Mouse (Mus musculus): ENCODE results near the gene Gpr31b. TPM values are rescaled to one million over a fixed set of nuclear protein-coding genes. Genes with fewer than 3 reads are reported as not detected.
A peak's percentile ranks its signal among the peaks of the same experiment; 100 is the strongest.
"Not testable (repeated sequence)": the region's sequence is repeated elsewhere in the genome, so short reads cannot be mapped to it uniquely, and the experiment has no call there.

The Gpr31b gene
- 0.22 TPM in 1 of 2 replicates, not detected in the other for polyA plus RNA-seq (2015; fragmentation: Nextera tagmentation; extraction: Ambion mirVana)

DNA sequence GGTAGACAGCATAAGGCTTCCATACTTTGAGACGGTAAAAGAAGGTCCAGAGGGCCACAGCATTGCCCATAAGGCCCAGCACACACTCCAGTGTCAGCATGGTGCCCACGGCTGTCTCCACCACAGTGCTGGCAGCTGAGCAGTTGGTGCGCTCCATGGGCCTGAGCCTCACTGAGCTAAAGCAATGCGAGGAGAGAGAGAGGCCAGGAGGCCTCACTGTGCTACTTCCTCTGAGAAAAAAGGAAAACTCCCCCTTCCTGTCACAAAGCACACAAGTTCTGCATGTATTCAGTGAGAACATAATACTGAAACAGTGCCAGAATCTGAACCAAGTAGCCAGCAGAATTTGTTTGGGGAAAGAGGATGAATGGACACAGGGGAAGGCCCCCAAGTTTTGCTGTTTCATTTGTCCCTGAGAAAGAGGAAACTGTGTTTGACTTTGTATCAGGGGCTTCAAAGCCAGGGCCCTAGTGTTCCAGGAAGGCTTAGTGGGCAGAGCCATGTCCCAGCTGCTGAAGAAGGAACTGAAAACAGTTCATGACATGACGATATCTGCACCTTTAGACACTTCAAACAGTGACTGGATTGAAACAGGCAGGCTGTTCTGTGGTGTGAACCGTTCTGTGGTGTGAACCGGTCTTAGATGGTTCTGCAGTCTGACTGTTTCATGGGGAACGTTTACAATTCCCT lies at the start of gene Gpr31b:
Gene Gpr31b (minus strand): TSS at position 173 of the 690 bp plus-strand sequence.
- ATAC-seq (replicated peaks; ENCODE audit: insufficient number of reproducible peaks, insufficient read depth, low FRiP score, low read depth) = peak; percentile 60; the same call in 1 of the 2 replicates
- not testable (repeated sequence) for H3K36me3 ChIP-seq; H3K27me3 ChIP-seq; H3K9me3 ChIP-seq (replicated peaks); H3K4me1 ChIP-seq (replicated peaks); H3K4me3 ChIP-seq; H3K4me2 ChIP-seq; H3K27ac ChIP-seq; H3K9ac ChIP-seq
- 61% methylated on average over 2 of the region's 8 CpGs for WGBS

DNA sequence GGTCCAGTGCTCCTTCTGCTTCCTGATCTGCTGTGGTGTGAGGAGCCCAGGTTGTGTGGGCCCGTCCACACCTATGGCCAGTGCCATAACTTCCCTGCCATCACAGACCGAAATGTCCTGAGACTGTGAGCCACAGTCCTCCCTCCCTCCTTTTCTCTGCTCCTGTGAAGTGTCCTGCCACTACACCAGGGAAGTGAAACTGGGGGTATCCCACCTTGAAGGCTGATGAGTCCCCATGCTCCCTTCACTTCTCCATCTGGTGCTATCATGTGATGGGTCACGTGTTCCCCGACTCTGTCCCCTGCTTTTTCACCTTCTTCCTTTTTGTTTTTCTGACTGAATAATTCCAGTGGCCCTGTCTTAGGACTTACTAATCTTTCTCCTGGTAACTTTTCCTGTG lies 40.9 kb upstream of the Gpr31b start:
- 82% methylated on average over 3 of the region's 4 CpGs for WGBS
- H3K4me2 ChIP-seq; H3K36me3 ChIP-seq; H3K4me3 ChIP-seq; H3K27me3 ChIP-seq; H3K27ac ChIP-seq; H3K4me1 ChIP-seq (replicated peaks); H3K9ac ChIP-seq; H3K9me3 ChIP-seq (replicated peaks); ATAC-seq (replicated peaks; ENCODE audit: insufficient number of reproducible peaks, insufficient read depth, low FRiP score, low read depth): not testable (repeated sequence)

DNA sequence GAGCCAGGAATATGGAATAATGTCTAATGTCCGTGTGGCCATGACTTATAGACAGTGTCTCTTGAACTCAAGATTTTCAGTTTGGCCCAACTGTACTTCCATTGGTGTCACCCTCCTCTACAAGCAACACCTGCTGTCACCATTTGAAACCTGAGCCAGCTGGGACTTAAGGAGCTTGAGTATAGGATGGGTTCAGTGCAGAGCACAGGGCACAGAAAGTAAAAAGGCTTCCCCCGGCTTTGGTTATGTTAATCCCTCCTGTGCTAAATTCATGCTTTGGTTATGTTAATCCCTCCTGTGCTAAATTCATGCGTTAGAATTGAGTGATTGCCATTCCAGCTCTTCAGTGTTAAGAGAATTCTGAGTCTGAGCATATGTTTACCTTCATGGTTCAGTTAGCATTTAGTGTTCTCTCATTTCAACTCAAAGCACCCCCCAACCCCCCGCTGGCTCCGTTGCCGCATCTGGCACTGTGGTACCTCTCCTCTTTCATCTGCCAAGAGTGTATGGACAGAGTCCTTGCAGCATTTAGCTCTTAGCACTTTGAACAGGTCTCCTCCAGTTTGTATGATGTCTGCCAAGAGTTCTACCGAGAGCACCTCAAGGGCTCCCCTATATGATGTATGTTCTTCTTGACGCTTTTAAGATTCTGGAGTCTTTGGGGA lies 40.1 kb upstream of the Gpr31b start:
- ATAC-seq (replicated peaks; ENCODE audit: insufficient number of reproducible peaks, insufficient read depth, low FRiP score, low read depth) = not testable (repeated sequence)

DNA sequence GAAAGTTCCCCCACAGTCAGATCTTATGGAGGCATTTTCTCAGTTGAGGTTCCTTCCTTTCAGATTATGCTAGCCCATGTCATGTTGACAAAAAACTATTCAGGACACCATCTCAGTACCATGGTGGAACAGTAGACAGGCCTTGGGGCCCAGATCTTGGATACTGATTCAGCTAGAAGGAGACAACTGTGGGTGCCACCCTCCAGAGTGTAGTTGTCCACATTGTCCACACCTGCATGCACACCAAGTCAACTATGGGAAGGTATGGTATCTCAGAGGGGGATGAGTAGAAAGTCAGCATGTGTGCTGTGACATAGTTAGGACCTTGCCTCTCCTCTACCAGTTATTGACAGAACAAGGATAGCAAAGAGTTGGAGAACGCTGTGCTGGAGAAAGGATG lies 39.4 kb upstream of the Gpr31b start:
- not testable (repeated sequence) for H3K9me3 ChIP-seq (replicated peaks); H3K27ac ChIP-seq; H3K27me3 ChIP-seq; H3K4me1 ChIP-seq (replicated peaks); H3K4me3 ChIP-seq; H3K4me2 ChIP-seq; H3K9ac ChIP-seq; H3K36me3 ChIP-seq; ATAC-seq (replicated peaks; ENCODE audit: insufficient number of reproducible peaks, insufficient read depth, low FRiP score, low read depth)
- WGBS = no CpG with 5 or more reads among the region's 1 CpGs

More for the DNA sequence above, 40.1 kb upstream of the Gpr31b start:
- H3K9ac ChIP-seq; H3K27ac ChIP-seq; H3K4me1 ChIP-seq (replicated peaks); H3K4me3 ChIP-seq; H3K36me3 ChIP-seq; H3K9me3 ChIP-seq (replicated peaks); H3K4me2 ChIP-seq; H3K27me3 ChIP-seq: not testable (repeated sequence)
- WGBS = 55% methylated on average over 8 of the region's 8 CpGs

DNA sequence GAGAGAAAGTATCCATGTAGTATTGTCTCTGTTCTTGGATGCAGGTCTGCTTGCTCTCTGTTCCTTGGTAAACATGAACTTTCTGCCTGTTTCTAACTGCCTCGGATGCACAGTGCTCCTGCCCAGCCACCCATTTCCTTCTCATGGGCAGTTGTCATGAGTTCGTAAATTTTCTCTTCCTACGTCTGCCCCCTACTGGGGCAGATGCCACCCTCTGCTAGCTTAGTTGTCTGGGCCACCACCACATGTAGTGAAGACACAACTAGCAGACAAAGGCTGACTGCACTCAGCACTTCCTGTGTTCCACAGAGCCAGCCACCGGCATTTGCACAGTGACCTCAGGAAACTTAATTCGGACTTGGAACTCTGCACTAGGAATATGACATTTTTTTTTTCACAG lies 17.1 kb upstream of the Gpr31b start:
- H3K9ac ChIP-seq; H3K36me3 ChIP-seq; ATAC-seq (replicated peaks; ENCODE audit: insufficient number of reproducible peaks, insufficient read depth, low FRiP score, low read depth); H3K27me3 ChIP-seq; H3K4me1 ChIP-seq (replicated peaks); H3K9me3 ChIP-seq (replicated peaks); H3K4me2 ChIP-seq; H3K27ac ChIP-seq; H3K4me3 ChIP-seq: not testable (repeated sequence)
- WGBS = 63% methylated on average over 4 of the region's 5 CpGs

DNA sequence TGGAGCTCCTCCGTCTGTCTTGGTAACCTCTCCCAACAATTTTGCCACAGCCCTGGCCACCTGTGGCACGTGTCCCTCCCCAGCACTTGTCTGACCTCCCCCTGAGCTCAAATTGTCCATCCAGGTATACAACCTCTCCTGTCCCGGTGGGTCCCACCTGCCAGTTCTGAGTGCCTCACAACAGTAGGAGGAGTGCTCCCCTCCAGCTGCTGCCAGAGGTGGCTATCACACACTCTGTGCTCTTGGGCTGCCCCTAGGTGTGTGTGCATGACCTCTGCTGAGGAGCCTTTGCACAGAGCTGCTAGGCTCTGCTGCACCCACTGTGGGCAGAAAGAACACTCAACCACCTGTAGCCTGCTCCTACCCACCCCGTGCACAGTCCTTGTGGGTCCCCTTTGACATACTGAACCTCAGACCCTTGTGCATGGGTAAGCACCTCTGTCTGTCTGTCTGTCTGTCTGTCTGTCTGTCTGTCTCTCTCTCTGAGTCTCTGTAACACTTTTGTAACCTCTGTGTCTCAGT lies 15.8 kb upstream of the Gpr31b start:
- H3K9me3 ChIP-seq (replicated peaks); H3K9ac ChIP-seq; H3K4me3 ChIP-seq; H3K4me2 ChIP-seq; H3K27me3 ChIP-seq; H3K27ac ChIP-seq; H3K4me1 ChIP-seq (replicated peaks); H3K36me3 ChIP-seq; ATAC-seq (replicated peaks; ENCODE audit: insufficient number of reproducible peaks, insufficient read depth, low FRiP score, low read depth): not testable (repeated sequence)
- 91% methylated on average over 1 of the region's 4 CpGs for WGBS

DNA sequence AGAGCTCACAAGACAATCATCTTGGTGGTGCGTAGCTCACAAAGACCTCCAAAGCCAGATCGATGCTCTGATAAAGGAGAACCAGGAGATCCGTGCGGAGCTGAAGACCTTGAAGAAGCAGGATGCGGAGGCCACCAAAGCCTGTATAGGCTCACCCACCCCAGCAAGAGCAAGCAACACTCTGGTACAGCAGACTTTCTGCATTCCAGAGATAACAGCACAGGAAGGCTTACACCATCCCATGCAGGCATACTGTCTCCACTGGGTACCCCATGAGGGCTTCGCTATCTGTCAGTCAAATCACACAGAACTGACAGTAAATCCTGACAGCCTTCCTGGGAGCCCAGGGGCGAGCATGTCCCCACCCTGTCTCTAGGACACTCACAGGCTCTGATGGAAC lies 10.8 kb upstream of the Gpr31b start:
- H3K27ac ChIP-seq; H3K9ac ChIP-seq; H3K4me1 ChIP-seq (replicated peaks); H3K9me3 ChIP-seq (replicated peaks); H3K36me3 ChIP-seq; H3K4me2 ChIP-seq; H3K4me3 ChIP-seq; H3K27me3 ChIP-seq: not testable (repeated sequence)
- 44% methylated on average over 3 of the region's 7 CpGs for whole genome bisulfite sequencing
- ATAC-seq (replicated peaks; ENCODE audit: insufficient number of reproducible peaks, insufficient read depth, low FRiP score, low read depth) = 0 out of 2 replicates have a peak, but pooled peaks have one; percentile 37

DNA sequence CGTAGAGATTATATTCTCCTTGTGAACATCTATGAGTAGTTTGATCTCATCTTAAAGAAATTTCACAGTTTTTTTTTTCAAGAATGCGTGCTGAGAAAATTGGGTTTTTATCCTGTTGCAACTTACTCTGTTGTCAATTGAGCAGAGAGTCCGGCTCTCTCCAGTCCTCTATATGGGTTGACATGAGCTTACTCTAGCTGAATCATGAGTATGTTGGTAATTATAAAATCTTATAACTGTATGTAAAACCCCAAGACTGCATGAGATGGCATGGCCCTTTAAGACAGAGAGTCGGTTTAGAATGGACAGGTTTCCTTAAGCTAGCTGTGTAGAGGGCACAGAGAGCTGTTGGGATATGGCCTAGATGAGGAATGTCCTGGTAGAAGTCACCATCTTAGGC lies 8.7 kb upstream of the Gpr31b start, which contains the start of gene Tcp10b:
Gene Tcp10b (plus strand): TSS at position 301 of the 400 bp plus-strand sequence.
- 82% methylated on average over 4 of the region's 4 CpGs for WGBS
- H3K4me3 ChIP-seq; H3K27me3 ChIP-seq; H3K9ac ChIP-seq; ATAC-seq (replicated peaks; ENCODE audit: insufficient number of reproducible peaks, insufficient read depth, low FRiP score, low read depth); H3K4me2 ChIP-seq; H3K9me3 ChIP-seq (replicated peaks); H3K27ac ChIP-seq; H3K36me3 ChIP-seq; H3K4me1 ChIP-seq (replicated peaks): not testable (repeated sequence)

DNA sequence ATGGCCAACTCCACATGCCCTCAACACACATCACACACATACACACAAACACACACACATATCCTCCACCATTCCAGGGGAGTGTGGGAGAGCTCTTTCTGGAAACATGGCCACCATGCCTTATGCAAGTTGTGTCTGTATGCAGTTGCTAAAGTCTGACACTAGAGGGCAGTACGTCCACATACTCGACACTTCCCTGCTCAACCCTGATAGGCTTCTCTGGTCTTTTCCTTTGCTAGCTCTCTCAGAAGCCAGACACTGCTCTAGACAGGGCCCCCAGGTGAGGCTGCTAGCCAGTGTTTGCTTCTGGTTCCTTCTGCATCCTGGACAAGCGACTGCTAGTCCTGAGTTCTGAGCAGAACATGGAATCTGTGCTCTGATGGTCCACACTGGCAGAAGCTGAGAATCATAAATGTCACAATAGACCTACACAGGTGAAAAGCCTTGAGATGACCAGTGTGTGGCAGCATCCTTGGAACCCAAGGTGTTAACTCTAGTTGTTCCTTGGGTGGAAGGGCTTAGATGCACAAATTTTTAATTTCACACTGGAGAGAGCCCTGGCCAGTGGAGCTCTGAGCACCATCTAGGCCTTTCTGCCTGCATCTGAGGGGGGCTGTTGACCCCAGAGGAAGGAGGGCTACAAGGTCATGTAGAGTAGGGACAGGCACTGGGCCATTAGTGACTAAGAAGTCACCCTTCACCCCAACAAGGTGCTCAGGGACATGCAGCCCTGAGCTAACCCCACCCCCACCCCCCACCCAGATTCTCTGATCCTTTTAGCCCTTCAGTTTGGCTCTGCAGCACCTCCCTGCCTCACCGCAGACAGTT lies 8.0 kb downstream of the Gpr31b start:
- not testable (repeated sequence) for H3K9ac ChIP-seq; H3K36me3 ChIP-seq; H3K9me3 ChIP-seq (replicated peaks); H3K27me3 ChIP-seq; H3K27ac ChIP-seq; H3K4me3 ChIP-seq; H3K4me2 ChIP-seq; H3K4me1 ChIP-seq (replicated peaks)
- ATAC-seq (replicated peaks; ENCODE audit: insufficient number of reproducible peaks, insufficient read depth, low FRiP score, low read depth) = peak; percentile 43
- WGBS = 16% methylated on average over 4 of the region's 4 CpGs

DNA sequence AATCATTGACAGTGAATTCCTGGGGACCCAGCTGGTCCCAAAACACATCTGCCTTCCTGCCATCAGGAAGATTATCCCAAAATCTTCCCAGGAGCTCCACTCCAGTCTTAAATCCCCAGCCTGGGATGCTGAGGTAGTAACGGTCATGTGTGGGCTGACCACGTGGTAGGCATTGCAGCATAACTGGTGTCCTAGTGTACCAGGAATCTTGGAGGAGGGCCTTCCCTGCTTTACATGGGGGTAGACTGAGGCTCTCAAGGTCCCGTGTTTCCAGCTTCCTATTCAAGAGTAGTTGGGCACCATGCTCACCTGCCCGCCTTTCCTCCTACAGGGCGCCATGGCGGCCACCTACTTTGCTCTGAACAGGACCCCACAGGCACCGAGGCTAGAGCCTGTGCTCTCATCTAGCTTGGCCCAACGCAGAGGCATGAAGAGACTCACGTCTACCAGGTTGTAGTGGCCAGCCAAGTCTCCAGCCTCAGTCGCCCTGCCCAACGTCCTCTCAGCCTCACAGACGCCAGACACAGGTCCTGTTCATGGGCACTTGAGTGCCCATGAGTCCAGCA lies 15.4 kb downstream of the Gpr31b start:
- not testable (repeated sequence) for H3K4me2 ChIP-seq; H3K27ac ChIP-seq; H3K4me3 ChIP-seq; H3K4me1 ChIP-seq (replicated peaks); H3K9me3 ChIP-seq (replicated peaks); H3K9ac ChIP-seq; ATAC-seq (replicated peaks; ENCODE audit: insufficient number of reproducible peaks, insufficient read depth, low FRiP score, low read depth); H3K27me3 ChIP-seq; H3K36me3 ChIP-seq
- 70% methylated on average over 4 of the region's 12 CpGs for WGBS

DNA sequence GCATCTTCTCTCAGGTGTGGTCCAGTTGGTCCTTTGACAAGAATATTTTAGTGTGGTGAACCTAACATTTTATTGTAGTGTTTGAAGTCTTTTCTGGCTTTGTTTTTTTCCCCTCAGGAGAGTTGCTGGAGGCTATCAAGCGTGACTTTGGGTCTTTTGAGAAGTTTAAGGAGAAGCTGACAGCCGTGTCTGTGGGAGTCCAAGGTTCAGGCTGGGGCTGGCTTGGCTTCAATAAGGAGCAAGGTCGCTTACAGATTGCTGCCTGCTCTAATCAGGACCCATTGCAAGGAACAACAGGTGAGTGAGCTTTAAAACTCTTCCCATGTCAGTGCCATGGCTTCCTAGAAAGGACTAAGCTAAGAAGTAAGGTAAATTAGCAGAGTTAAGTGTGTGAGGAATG lies 38.8 kb downstream of the Gpr31b start:
- Histone ChIP-seq H3K27ac (no peak overlapping the region), H3K27me3 (no peaks in the 10 kb centered on the region), H3K9me3 (replicated peaks) (no peaks in the 10 kb centered on the region), H3K4me2 (no peak overlapping the region), H3K4me3 (no peak overlapping the region), H3K4me1 (replicated peaks) (peaks cover 11% of the 10 kb centered on the region; the same call in 1 of the 2 replicates), H3K36me3 (peaks cover 54% of the 10 kb centered on the region), H3K9ac (no peak overlapping the region)
- 80% methylated on average over 3 of the region's 3 CpGs for WGBS
- ATAC-seq (replicated peaks; ENCODE audit: insufficient number of reproducible peaks, insufficient read depth, low FRiP score, low read depth) = no peak

Measured in heart, embryonic 15.5 days (tissue).